Mouse (Mus musculus): ENCODE data around the gene Zfp366.

Zfp366 gene

GRCm38 (mm10) chr13:99299921-99300320 lies 115.3 kb downstream of the Zfp366 start:
- no peak for DNase-seq (ENCODE audit: low read depth, low spot score)

Data from ES-CJ7 (cell line).